Mouse (Mus musculus): Measurements from ENCODE around the gene Cilp2. TPM values are rescaled to one million over a fixed set of nuclear protein-coding genes. Genes with fewer than 3 reads are reported as not detected.
A peak's percentile ranks its signal among the peaks of the same experiment; 100 is the strongest.

Cilp2 gene
- polyA plus RNA-seq, 1 experiment from 2014 or later: 0.35 TPM

DNA sequence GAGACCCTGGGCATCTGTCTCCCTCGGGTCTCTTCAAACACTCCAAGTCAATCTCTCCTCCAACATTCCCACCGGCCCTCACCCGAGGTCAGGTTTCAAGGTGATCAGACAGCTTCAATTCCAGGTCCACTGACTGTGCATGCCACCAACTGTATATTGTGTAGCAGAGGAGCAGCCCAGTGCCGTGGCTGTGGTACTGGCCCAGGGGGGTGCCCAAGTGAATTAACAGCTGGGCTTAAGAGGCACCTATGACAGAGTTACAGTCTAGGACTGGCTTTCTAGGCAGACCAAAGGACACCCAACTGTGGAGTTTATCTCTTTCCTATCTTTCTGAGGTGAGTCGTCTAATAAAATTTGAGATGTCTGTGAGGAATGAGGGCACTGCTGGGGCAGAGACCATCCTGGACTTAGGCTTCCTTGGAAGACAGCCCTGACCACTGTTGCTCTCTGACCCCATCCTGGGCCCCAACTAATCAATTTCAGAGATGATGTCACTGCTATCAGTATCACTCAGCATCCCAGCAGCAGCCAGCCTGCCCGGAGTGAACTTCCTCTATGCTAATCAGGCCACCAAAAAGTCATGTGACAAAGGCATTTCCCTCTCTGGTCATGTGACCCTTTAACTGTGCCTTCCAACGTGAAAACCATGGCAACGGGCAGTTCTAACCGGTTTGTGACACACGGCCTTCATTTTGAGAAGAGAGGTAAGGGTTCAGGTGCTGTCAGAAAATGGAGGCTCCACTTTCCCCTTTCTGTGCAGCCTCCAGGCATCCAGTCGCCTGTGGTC is 32.6 kb upstream of the Cilp2 start:
- 50% methylated on average over 11 of the region's 11 CpGs for WGBS
- peaks cover 8% of the 10 kb centered on the region; the same call in 1 of the 2 replicates for H3K4me1 ChIP-seq (ENCODE audit: control insufficient read depth, insufficient read depth, low read length)
- no peak overlapping the region for H3K4me2 ChIP-seq (ENCODE audit: low read depth, severe bottlenecking)
- no peaks in the 10 kb centered on the region for H3K27me3 ChIP-seq (ENCODE audit: control insufficient read depth, insufficient read depth, low read length)
- peaks cover 12% of the 10 kb centered on the region; the same call in 1 of the 2 replicates for H3K36me3 ChIP-seq (ENCODE audit: control insufficient read depth, insufficient read depth, low read length)
- DNase-seq (ENCODE audit: low spot score) (peak; percentile 67), ATAC-seq (ENCODE audit: insufficient number of reproducible peaks, low FRiP score, low TSS enrichment, low read depth) (peak; percentile 36; the same call in 1 of the 2 replicates)
- peak overlapping the region; percentile 24; the same call in 1 of the 2 replicates for H3K9ac ChIP-seq (ENCODE audit: low read length)
- no peak overlapping the region for H3K27ac ChIP-seq (replicated peaks; ENCODE audit: low read depth, low read length)
- H3K9me3 ChIP-seq (ENCODE audit: control insufficient read depth, low read length): no peaks in the 10 kb centered on the region
- no peak overlapping the region for H3K4me3 ChIP-seq (ENCODE audit: low read depth, low read length)

DNA sequence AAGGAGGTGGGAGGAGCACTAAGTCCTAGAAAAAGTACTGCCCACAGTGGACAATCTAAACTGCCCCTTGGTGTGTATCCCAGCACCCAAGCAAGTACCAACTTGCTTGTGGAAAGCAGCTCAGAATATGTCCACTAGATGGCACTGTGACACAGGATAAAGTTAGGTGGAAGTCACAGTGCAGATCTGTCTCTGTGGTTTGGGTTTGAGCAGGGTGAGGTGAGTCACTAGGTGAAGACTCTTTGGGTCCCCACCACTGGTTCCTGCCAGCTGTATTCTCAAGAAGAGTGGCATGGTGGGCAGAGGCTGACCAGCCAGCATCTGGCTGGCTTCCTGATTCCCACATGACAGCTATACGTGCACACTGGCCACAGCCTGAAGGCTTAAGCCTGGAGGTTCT is 31.5 kb upstream of the Cilp2 start:
- Histone ChIP-seq H3K9ac (ENCODE audit: low read length) (no peak overlapping the region), H3K4me1 (ENCODE audit: control insufficient read depth, insufficient read depth, low read length) (peaks cover 8% of the 10 kb centered on the region; the same call in 1 of the 2 replicates), H3K9me3 (ENCODE audit: control insufficient read depth, low read length) (no peaks in the 10 kb centered on the region), H3K4me3 (ENCODE audit: low read depth, low read length) (no peak overlapping the region), H3K36me3 (ENCODE audit: control insufficient read depth, insufficient read depth, low read length) (peaks cover 21% of the 10 kb centered on the region), H3K27ac (replicated peaks; ENCODE audit: low read depth, low read length) (no peak overlapping the region), H3K4me2 (ENCODE audit: low read depth, severe bottlenecking) (no peak overlapping the region), H3K27me3 (ENCODE audit: control insufficient read depth, insufficient read depth, low read length) (no peaks in the 10 kb centered on the region)
- DNase-seq (ENCODE audit: low spot score) (peak; percentile 83), ATAC-seq (ENCODE audit: insufficient number of reproducible peaks, low FRiP score, low TSS enrichment, low read depth) (peak; percentile 45; the same call in 1 of the 2 replicates)
- 84% methylated on average over 1 of the region's 1 CpGs for WGBS

GRCm38 (mm10) chr8:69918506-69918905 is 31.0 kb upstream of the Cilp2 start:
- DNase-seq (ENCODE audit: low spot score): no peak
- peaks cover 23% of the 10 kb centered on the region for H3K36me3 ChIP-seq (ENCODE audit: control insufficient read depth, insufficient read depth, low read length)
- H3K9ac ChIP-seq (ENCODE audit: low read length): no peak overlapping the region
- no peak for ATAC-seq (ENCODE audit: insufficient number of reproducible peaks, low FRiP score, low TSS enrichment, low read depth)
- peaks cover 8% of the 10 kb centered on the region; the same call in 1 of the 2 replicates for H3K4me1 ChIP-seq (ENCODE audit: control insufficient read depth, insufficient read depth, low read length)
- no peak overlapping the region for H3K4me3 ChIP-seq (ENCODE audit: low read depth, low read length)
- no peak overlapping the region for H3K4me2 ChIP-seq (ENCODE audit: low read depth, severe bottlenecking)
- no peaks in the 10 kb centered on the region for H3K27me3 ChIP-seq (ENCODE audit: control insufficient read depth, insufficient read depth, low read length)
- H3K27ac ChIP-seq (replicated peaks; ENCODE audit: low read depth, low read length): no peak overlapping the region
- H3K9me3 ChIP-seq (ENCODE audit: control insufficient read depth, low read length): no peaks in the 10 kb centered on the region

DNA sequence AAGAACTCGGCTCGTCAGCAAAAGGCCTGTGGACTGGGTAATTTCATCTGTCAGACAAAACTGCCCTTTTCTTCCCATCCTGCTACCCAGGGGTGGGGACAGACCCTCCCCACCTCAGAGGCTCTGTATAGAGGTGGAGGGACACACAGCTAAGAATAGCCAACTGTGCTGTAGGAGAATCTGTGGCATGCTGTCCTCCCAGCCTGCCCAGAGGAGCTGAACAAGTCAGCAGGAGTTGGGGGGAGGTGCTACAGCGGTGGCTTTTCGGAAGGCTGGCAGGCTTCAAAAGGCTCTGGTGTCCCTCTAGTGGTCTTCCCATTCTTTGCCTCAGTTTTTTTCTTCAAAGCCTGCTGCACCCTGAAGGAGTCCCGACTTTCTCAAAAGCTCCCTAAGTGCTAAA is 28.3 kb upstream of the Cilp2 start:
- Histone ChIP-seq H3K27ac (replicated peaks; ENCODE audit: low read depth, low read length) (no peak overlapping the region), H3K4me2 (ENCODE audit: low read depth, severe bottlenecking) (no peak overlapping the region), H3K4me1 (ENCODE audit: control insufficient read depth, insufficient read depth, low read length) (peaks cover 5% of the 10 kb centered on the region; the same call in 1 of the 2 replicates), H3K27me3 (ENCODE audit: control insufficient read depth, insufficient read depth, low read length) (no peaks in the 10 kb centered on the region), H3K4me3 (ENCODE audit: low read depth, low read length) (no peak overlapping the region), H3K36me3 (ENCODE audit: control insufficient read depth, insufficient read depth, low read length) (peaks cover 44% of the 10 kb centered on the region), H3K9me3 (ENCODE audit: control insufficient read depth, low read length) (no peaks in the 10 kb centered on the region), H3K9ac (ENCODE audit: low read length) (no peak overlapping the region)
- 75% methylated on average over 5 of the region's 5 CpGs for WGBS
- ATAC-seq (ENCODE audit: insufficient number of reproducible peaks, low FRiP score, low TSS enrichment, low read depth) (no peak), DNase-seq (ENCODE audit: low spot score) (no peak)

- no peaks in the 10 kb centered on the region for H3K9me3 ChIP-seq (ENCODE audit: control insufficient read depth, low read length)
- ATAC-seq (ENCODE audit: insufficient number of reproducible peaks, low FRiP score, low TSS enrichment, low read depth) (no peak), DNase-seq (ENCODE audit: low spot score) (no peak)
- WGBS: 94% methylated on average over 4 of the region's 4 CpGs
- H3K4me3 ChIP-seq (ENCODE audit: low read depth, low read length): no peak overlapping the region
- H3K36me3 ChIP-seq (ENCODE audit: control insufficient read depth, insufficient read depth, low read length): peaks cover 50% of the 10 kb centered on the region
- H3K27me3 ChIP-seq (ENCODE audit: control insufficient read depth, insufficient read depth, low read length): no peaks in the 10 kb centered on the region
- no peak overlapping the region for H3K4me2 ChIP-seq (ENCODE audit: low read depth, severe bottlenecking)
- H3K4me1 ChIP-seq (ENCODE audit: control insufficient read depth, insufficient read depth, low read length): no peaks in the 10 kb centered on the region
- no peak overlapping the region for H3K27ac ChIP-seq (replicated peaks; ENCODE audit: low read depth, low read length)
- no peak overlapping the region for H3K9ac ChIP-seq (ENCODE audit: low read length)
Measured at GRCm38 (mm10) chr8:69914526-69914925, 27.0 kb upstream of the Cilp2 start.

DNA sequence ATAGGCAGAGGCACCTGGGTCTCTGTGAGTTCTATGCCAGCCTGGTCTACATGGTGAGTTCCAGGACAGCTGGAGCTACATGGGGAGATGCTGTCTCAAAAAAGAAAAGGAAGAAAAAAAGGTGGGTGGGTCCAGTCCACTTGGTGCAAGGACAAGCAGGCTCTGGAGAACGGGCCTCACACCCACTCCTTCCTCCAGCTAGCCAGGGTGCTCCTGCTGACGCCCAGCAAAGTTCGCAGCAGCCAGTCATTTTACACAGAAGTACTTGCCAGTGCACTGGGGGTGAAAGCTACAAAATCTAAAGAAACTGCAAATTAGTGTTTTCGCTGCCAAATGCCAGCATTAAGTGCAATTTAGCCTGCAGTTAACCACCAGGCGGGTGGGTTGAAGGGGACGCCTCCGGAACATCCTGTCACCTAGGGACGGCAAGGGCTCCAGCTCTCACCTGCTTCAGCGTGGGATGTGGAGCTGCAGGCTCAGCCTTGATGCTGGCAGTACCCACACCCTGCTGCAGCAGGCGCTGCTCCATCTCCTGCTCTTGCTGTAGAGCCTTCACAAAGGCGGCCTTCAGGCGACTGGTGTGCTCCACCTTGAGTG is 25.1 kb upstream of the Cilp2 start:
- Histone ChIP-seq H3K27ac (replicated peaks; ENCODE audit: low read depth, low read length) (no peak overlapping the region), H3K36me3 (ENCODE audit: control insufficient read depth, insufficient read depth, low read length) (peaks cover 58% of the 10 kb centered on the region), H3K27me3 (ENCODE audit: control insufficient read depth, insufficient read depth, low read length) (no peaks in the 10 kb centered on the region), H3K9me3 (ENCODE audit: control insufficient read depth, low read length) (no peaks in the 10 kb centered on the region), H3K4me3 (ENCODE audit: low read depth, low read length) (no peak overlapping the region), H3K4me1 (ENCODE audit: control insufficient read depth, insufficient read depth, low read length) (no peaks in the 10 kb centered on the region), H3K4me2 (ENCODE audit: low read depth, severe bottlenecking) (no peak overlapping the region), H3K9ac (ENCODE audit: low read length) (no peak overlapping the region)
- 95% methylated on average over 12 of the region's 12 CpGs for WGBS
- DNase-seq (ENCODE audit: low spot score): no peak
- ATAC-seq (ENCODE audit: insufficient number of reproducible peaks, low FRiP score, low TSS enrichment, low read depth): no peak

- no peak for ATAC-seq (ENCODE audit: insufficient number of reproducible peaks, low FRiP score, low TSS enrichment, low read depth)
- Histone ChIP-seq H3K9me3 (ENCODE audit: control insufficient read depth, low read length) (no peaks in the 10 kb centered on the region), H3K4me3 (ENCODE audit: low read depth, low read length) (no peak overlapping the region), H3K9ac (ENCODE audit: low read length) (no peak overlapping the region), H3K27ac (replicated peaks; ENCODE audit: low read depth, low read length) (no peak overlapping the region), H3K4me1 (ENCODE audit: control insufficient read depth, insufficient read depth, low read length) (no peaks in the 10 kb centered on the region), H3K27me3 (ENCODE audit: control insufficient read depth, insufficient read depth, low read length) (no peaks in the 10 kb centered on the region), H3K36me3 (ENCODE audit: control insufficient read depth, insufficient read depth, low read length) (peaks cover 53% of the 10 kb centered on the region), H3K4me2 (ENCODE audit: low read depth, severe bottlenecking) (no peak overlapping the region)
- WGBS: 96% methylated on average over 13 of the region's 13 CpGs
- no peak for DNase-seq (ENCODE audit: low spot score)
Measured at GRCm38 (mm10) chr8:69911917-69912316, 24.4 kb upstream of the Cilp2 start.

GRCm38 (mm10) chr8:69907106-69907505 is 19.6 kb upstream of the Cilp2 start:
- WGBS: 92% methylated on average over 2 of the region's 2 CpGs
- DNase-seq (ENCODE audit: low spot score) (no peak), ATAC-seq (ENCODE audit: insufficient number of reproducible peaks, low FRiP score, low TSS enrichment, low read depth) (no peak)
- Histone ChIP-seq H3K27ac (replicated peaks; ENCODE audit: low read depth, low read length) (no peak overlapping the region), H3K4me1 (ENCODE audit: control insufficient read depth, insufficient read depth, low read length) (peaks cover 7% of the 10 kb centered on the region), H3K4me3 (ENCODE audit: low read depth, low read length) (no peak overlapping the region), H3K36me3 (ENCODE audit: control insufficient read depth, insufficient read depth, low read length) (peaks cover 29% of the 10 kb centered on the region; the same call in 1 of the 2 replicates), H3K27me3 (ENCODE audit: control insufficient read depth, insufficient read depth, low read length) (no peaks in the 10 kb centered on the region), H3K4me2 (ENCODE audit: low read depth, severe bottlenecking) (no peak overlapping the region), H3K9me3 (ENCODE audit: control insufficient read depth, low read length) (no peaks in the 10 kb centered on the region), H3K9ac (ENCODE audit: low read length) (no peak overlapping the region)

Measured in limb, embryonic 11.5 days (tissue).